Comparison of ENCODE assay signal across 9 mouse cellular contexts in the genomic region with DNA sequence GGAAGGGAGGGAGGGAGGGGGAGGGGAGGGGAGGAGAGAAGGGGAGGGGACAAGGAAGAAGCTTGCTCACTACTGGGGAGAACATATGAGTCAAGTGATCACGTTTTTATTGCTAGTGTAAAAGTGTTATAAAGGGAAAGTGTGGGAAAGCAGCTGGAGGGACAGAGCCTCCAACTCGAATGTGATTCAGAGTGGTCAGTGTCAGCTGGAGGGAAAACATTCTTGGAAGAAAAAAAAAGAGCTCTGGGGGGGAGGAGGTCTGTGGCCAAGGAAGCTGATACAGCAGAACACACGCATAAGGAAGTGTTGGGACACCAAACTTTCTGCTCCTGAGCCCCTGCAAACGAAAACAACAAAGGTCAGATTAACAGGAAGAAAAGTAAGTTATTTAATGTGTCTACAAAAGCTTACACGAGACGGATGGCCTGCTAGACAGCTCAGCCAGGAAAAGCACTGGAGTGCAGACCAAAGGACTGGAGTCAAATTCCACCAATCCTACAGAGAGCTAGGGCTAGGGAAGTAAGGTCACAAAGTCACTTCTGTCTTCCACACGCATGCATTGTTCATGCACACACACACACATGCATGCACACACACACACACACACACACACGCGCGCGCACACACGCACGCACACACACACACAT.
DNase-seq lines count a peak whose midpoint lies in the region; ATAC-seq and TF ChIP-seq lines count a peak whose summit lies in the region.
"Had no signal": no experiment of that assay in that cellular context is flagged by ENCODE, and none has a peak within 500 bp of the region (broad histone marks: within the 10 kb centered on the region; RNA-seq: fewer than 3 reads in every experiment).

No protein-coding gene starts in this region.

- peak; percentile 40 for DNase-seq in kidney, postnatal 10 days
- DNase-seq in kidney, adult 18-20 months: no peak
- no peak for DNase-seq in frontal cortex, postnatal 14 days (ENCODE audit: low spot score in 2 of 2)
- no peak for DNase-seq in cerebellum, postnatal 10 days
- DNase-seq: gastrocnemius, postnatal 10 days; heart, postnatal 14 days had no signal

- H3K27ac ChIP-seq in bone marrow, adult 2 months (ENCODE audit: control insufficient read depth, insufficient read depth, low read depth, low read length, poor library complexity): no peak overlapping the region
- H3K27ac ChIP-seq in small intestine, adult 2 months (ENCODE audit: insufficient read depth, low read depth, low read length): peak overlapping the region; percentile 82

- H3K4me1 ChIP-seq in bone marrow, adult 2 months (ENCODE audit: control insufficient read depth, insufficient read depth, low read length): peaks cover 4% of the 10 kb centered on the region; the same call in 1 of the 2 replicates
- peaks cover 7% of the 10 kb centered on the region for H3K4me1 ChIP-seq in small intestine, adult 2 months (ENCODE audit: control insufficient read depth, insufficient read depth, insufficient read length, low read length)

- TF ChIP-seq CTCF in bone marrow, adult 2 months (IDR thresholded peaks at IDR 0.05; ENCODE audit: control insufficient read depth, insufficient read depth, low read length): 0 out of 2 replicates have a peak, but pooled peaks have one; percentile 2
- TF ChIP-seq CTCF in small intestine, adult 2 months (IDR thresholded peaks at IDR 0.05; ENCODE audit: extremely low read depth, insufficient read length, insufficient replicate concordance, low read depth, low read length): no peak

- H3K36me3 ChIP-seq in small intestine, adult 2 months (ENCODE audit: control insufficient read depth, insufficient read depth, low read length): no peaks in the 10 kb centered on the region

- no peaks in the 10 kb centered on the region for H3K27me3 ChIP-seq in small intestine, adult 2 months (ENCODE audit: control insufficient read depth, insufficient read depth, low read length)

- no peak overlapping the region for H3K4me3 ChIP-seq in bone marrow, adult 2 months (replicated peaks; ENCODE audit: control insufficient read depth, low read depth, low read length)
- H3K4me3 ChIP-seq in small intestine, adult 2 months (ENCODE audit: low read depth, low read length): no peak overlapping the region

- 55% methylated on average over 13 of the region's 13 CpGs for WGBS in bone marrow, adult 2 months
- WGBS in small intestine, adult 2 months: 46% methylated on average over 13 of the region's 13 CpGs

- peak; percentile 20 for ATAC-seq in granulocyte monocyte progenitor cell, adult 5-6 weeks (replicated peaks; ENCODE audit: poor library complexity, severe bottlenecking)

- TF ChIP-seq POLR2A in bone marrow, adult 2 months (IDR thresholded peaks at IDR 0.05; ENCODE audit: borderline replicate concordance, control insufficient read depth, low read depth, low read length): no peak
- TF ChIP-seq POLR2A in small intestine, adult 2 months (IDR thresholded peaks at IDR 0.05; ENCODE audit: low read depth, low read length): no peak
